ENCODE assay signal across 8 mouse cellular contexts in genomic region chr16:36934131-36934840, GRCm38 (mm10). TPM values are rescaled to one million over a fixed set of nuclear protein-coding genes. Genes with fewer than 3 reads are reported as not detected.
DNase-seq lines count a peak whose midpoint lies in the region; ATAC-seq and TF ChIP-seq lines count a peak whose summit lies in the region.

No protein-coding gene starts in this region.

- no peaks in the 10 kb centered on the region for H3K4me1 ChIP-seq in intestine, embryonic 16.5 days (ENCODE audit: control insufficient read depth, insufficient read depth, low read length)
- no peaks in the 10 kb centered on the region for H3K4me1 ChIP-seq in forebrain, postnatal 0 days (ENCODE audit: insufficient read depth)

- no peak for DNase-seq in left cerebral cortex, adult 2 months (ENCODE audit: extremely low spot score in 1 of 2, low spot score in 2 of 2)
- no peak for DNase-seq in left cerebral cortex, adult 8-10 months (ENCODE audit: low spot score in 2 of 2)
- peak; percentile 62 for DNase-seq in adrenal gland, postnatal 14 days
- DNase-seq in cerebellum, adult 18-20 months, result no peak
- no peak for DNase-seq in forebrain, postnatal 0 days
- no peak for DNase-seq in layer of hippocampus, postnatal 25 days (ENCODE audit: extremely low spot score in 1 of 2, low spot score in 1 of 2)

- peak overlapping the region; percentile 24; the same call in 1 of the 2 replicates for H3K27ac ChIP-seq in left cerebral cortex, adult 2 months
- peak overlapping the region; percentile 53 for H3K27ac ChIP-seq in intestine, embryonic 16.5 days (ENCODE audit: low read length)
- no peak overlapping the region for H3K27ac ChIP-seq in forebrain, postnatal 0 days (ENCODE audit: low read depth, low read length)

- no peak for TF ChIP-seq CTCF in left cerebral cortex, adult 2 months (IDR thresholded peaks at IDR 0.05)
- no peak for TF ChIP-seq CTCF in forebrain, postnatal 0 days (IDR thresholded peaks at IDR 0.05; ENCODE audit: low read depth)

- H3K79me2 ChIP-seq in myocyte (ENCODE audit: control insufficient read depth, insufficient read depth), result no peaks in the 10 kb centered on the region

- peaks cover 11% of the 10 kb centered on the region; the same call in 1 of the 2 replicates for H3K36me3 ChIP-seq in intestine, embryonic 16.5 days (ENCODE audit: control insufficient read depth, insufficient read depth, low read length)
- peaks cover 12% of the 10 kb centered on the region for H3K36me3 ChIP-seq in myocyte (ENCODE audit: control insufficient read depth, insufficient read depth)
- H3K36me3 ChIP-seq in forebrain, postnatal 0 days (ENCODE audit: insufficient read depth), result peaks cover 37% of the 10 kb centered on the region

- no peaks in the 10 kb centered on the region for H3K27me3 ChIP-seq in intestine, embryonic 16.5 days (replicated peaks; ENCODE audit: control insufficient read depth, insufficient read depth, low read length)
- H3K27me3 ChIP-seq in myocyte (ENCODE audit: control insufficient read depth, insufficient read depth, insufficient read length), result no peaks in the 10 kb centered on the region
- no peaks in the 10 kb centered on the region for H3K27me3 ChIP-seq in forebrain, postnatal 0 days (ENCODE audit: insufficient read depth, low read length)

- WGBS in intestine, embryonic 16.5 days, result 39% methylated on average over 6 of the region's 6 CpGs
- WGBS in forebrain, postnatal 0 days, result 83% methylated on average over 6 of the region's 6 CpGs

- intact Hi-C loops in left cerebral cortex, adult 2 months (cut with DNase I), result no loop called here

- ATAC-seq in intestine, embryonic 16.5 days, result peak; percentile 90
- ATAC-seq in forebrain, postnatal 0 days, result no peak

- no peak for TF ChIP-seq POLR2A in myocyte (IDR thresholded peaks at IDR 0.05; ENCODE audit: insufficient read length, low read depth)

- H3K4me2 ChIP-seq in intestine, embryonic 16.5 days (ENCODE audit: low read depth, low read length), result no peak overlapping the region
- no peak overlapping the region for H3K4me2 ChIP-seq in myocyte (ENCODE audit: low read depth)
- H3K4me2 ChIP-seq in forebrain, postnatal 0 days (ENCODE audit: low read depth), result no peak overlapping the region

- H3K4me3 ChIP-seq in left cerebral cortex, adult 2 months, result no peak overlapping the region
- no peak overlapping the region for H3K4me3 ChIP-seq in intestine, embryonic 16.5 days (ENCODE audit: low read length)
- no peak overlapping the region for H3K4me3 ChIP-seq in myocyte
- H3K4me3 ChIP-seq in forebrain, postnatal 0 days (ENCODE audit: low read depth, low read length), result no peak overlapping the region

- no peaks in the 10 kb centered on the region for H3K9me3 ChIP-seq in intestine, embryonic 16.5 days (ENCODE audit: control insufficient read depth, low read length)
- no peaks in the 10 kb centered on the region for H3K9me3 ChIP-seq in forebrain, postnatal 0 days (ENCODE audit: low read length)

- H3K9ac ChIP-seq in intestine, embryonic 16.5 days (ENCODE audit: low read depth, low read length), result no peak overlapping the region
- no peak overlapping the region for H3K9ac ChIP-seq in forebrain, postnatal 0 days

- no peak overlapping the region for H3ac ChIP-seq in myocyte (ENCODE audit: control insufficient read depth, insufficient read length)

TF ChIP-seq in myocyte, 11 proteins besides CTCF, POLR2A, EP300 and RAD21:
- TF ChIP-seq USF1 (IDR thresholded peaks at IDR 0.05; ENCODE audit: low read depth) (no peak), TCF3 (IDR thresholded peaks at IDR 0.05; ENCODE audit: insufficient read length, low read depth) (no peak), E2F4 (IDR thresholded peaks at IDR 0.05; ENCODE audit: insufficient read depth) (no peak), MYOG (IDR thresholded peaks at IDR 0.05; ENCODE audit: control insufficient read depth in 1 of 3, insufficient read depth in 1 of 3, insufficient read length in 2 of 3, low read depth in 2 of 3) (no peak), POLR2AphosphoS2 (IDR thresholded peaks at IDR 0.05; ENCODE audit: insufficient read length, low read depth) (peak; percentile 30)
TF ChIP-seq in myocyte: peak in this region for 1.

RNA-seq across cellular contexts. Expression of gene Hcls1, which starts 0.5 kb away (rescaled TPM):
- 1 to 10 TPM; 3.6 to 3.7 TPM for total RNA-seq in left cerebral cortex, adult 2 months (2021)
- total RNA-seq in left cerebral cortex, adult 8-10 months (2022), result 10 to 100 TPM in 2 of 4 experiments, 1 to 10 TPM in 2; 3.6 to 13.4 (median 8.9) TPM
- total RNA-seq in adrenal gland, postnatal 14 days (2021), result 12.2 and 27.7 TPM in 2 replicates
- 18.2 and 20.6 TPM in 2 replicates for polyA plus RNA-seq in intestine, embryonic 16.5 days (2015; fragmentation: Nextera tagmentation; extraction: Ambion mirVana)
- 0.02 TPM for polyA plus RNA-seq in myocyte (2012; fragmentation: generic; extraction: Trizol)
- total RNA-seq in forebrain, postnatal 0 days (2014; rRNA removed), result 0.92 and 1.8 TPM in 2 replicates
- 2.2 and 2.3 TPM in 2 replicates for polyA plus RNA-seq in forebrain, postnatal 0 days (2015; fragmentation: Nextera tagmentation; extraction: Ambion mirVana)
- 1 to 10 TPM; 4.0 to 4.4 TPM for total RNA-seq in layer of hippocampus, postnatal 25 days (2021)

RNA-seq across cellular contexts. Expression of gene Fbxo40, which starts 56.0 kb away (rescaled TPM):
- under 1 TPM in 1 of 2 experiments, not detected in 1; 0.36 TPM for total RNA-seq in left cerebral cortex, adult 2 months (2021)
- under 1 TPM; 0.11 to 0.39 (median 0.32) TPM for total RNA-seq in left cerebral cortex, adult 8-10 months (2022)
- 0.26 and 0.83 TPM in 2 replicates for total RNA-seq in adrenal gland, postnatal 14 days (2021)
- not detected in 2 replicates for polyA plus RNA-seq in intestine, embryonic 16.5 days (2015; fragmentation: Nextera tagmentation; extraction: Ambion mirVana)
- 1.3 TPM for polyA plus RNA-seq in myocyte (2012; fragmentation: generic; extraction: Trizol)
- total RNA-seq in forebrain, postnatal 0 days (2014; rRNA removed), result 0.85 and 2.9 TPM in 2 replicates
- 0.10 and 0.13 TPM in 2 replicates for polyA plus RNA-seq in forebrain, postnatal 0 days (2015; fragmentation: Nextera tagmentation; extraction: Ambion mirVana)
- not detected for total RNA-seq in layer of hippocampus, postnatal 25 days (2021)

RNA-seq across cellular contexts. Expression of gene Golgb1, which starts 59.3 kb away (rescaled TPM):
- 10 to 100 TPM; 77.8 to 92.1 TPM for total RNA-seq in left cerebral cortex, adult 2 months (2021)
- total RNA-seq in left cerebral cortex, adult 8-10 months (2022), result 10 to 100 TPM; 69.1 to 87.5 (median 73.6) TPM
- 59.7 and 63.3 TPM in 2 replicates for total RNA-seq in adrenal gland, postnatal 14 days (2021)
- 76.8 and 91.0 TPM in 2 replicates for polyA plus RNA-seq in intestine, embryonic 16.5 days (2015; fragmentation: Nextera tagmentation; extraction: Ambion mirVana)
- polyA plus RNA-seq in myocyte (2012; fragmentation: generic; extraction: Trizol), result 14.3 TPM
- total RNA-seq in forebrain, postnatal 0 days (2014; rRNA removed), result 22.4 and 30.2 TPM in 2 replicates
- 63.2 and 87.1 TPM in 2 replicates for polyA plus RNA-seq in forebrain, postnatal 0 days (2015; fragmentation: Nextera tagmentation; extraction: Ambion mirVana)
- 10 to 100 TPM; 64.7 to 65.0 TPM for total RNA-seq in layer of hippocampus, postnatal 25 days (2021)

RNA-seq across cellular contexts. Expression of gene Eaf2, which starts 59.5 kb away (rescaled TPM):
- total RNA-seq in left cerebral cortex, adult 2 months (2021), result 1 to 10 TPM; 1.3 to 1.4 TPM
- 1 to 10 TPM in 2 of 4 experiments, under 1 TPM in 2; 0.70 to 1.7 (median 1.2) TPM for total RNA-seq in left cerebral cortex, adult 8-10 months (2022)
- 2.1 and 2.4 TPM in 2 replicates for total RNA-seq in adrenal gland, postnatal 14 days (2021)
- 1.5 and 1.9 TPM in 2 replicates for polyA plus RNA-seq in intestine, embryonic 16.5 days (2015; fragmentation: Nextera tagmentation; extraction: Ambion mirVana)
- polyA plus RNA-seq in myocyte (2012; fragmentation: generic; extraction: Trizol), result 0.90 TPM
- total RNA-seq in forebrain, postnatal 0 days (2014; rRNA removed), result 0.23 and 0.76 TPM in 2 replicates
- 0.67 and 0.79 TPM in 2 replicates for polyA plus RNA-seq in forebrain, postnatal 0 days (2015; fragmentation: Nextera tagmentation; extraction: Ambion mirVana)
- 1 to 10 TPM; 1.0 to 1.2 TPM for total RNA-seq in layer of hippocampus, postnatal 25 days (2021)
